Mouse (Mus musculus) testis, adult 2 months (tissue): ENCODE data around the gene Golgb1.

Source experiments
- CTCF ChIP-seq: fragments of 200-500 bp; IDR thresholded peaks from 2 replicates; pipeline ENCODE4 v1.5.1; 2012; ENCODE audit warnings: low read depth, mild to moderate bottlenecking, inconsistent platforms, low read length, moderate library complexity; ENCODE audit not compliant: control insufficient read depth, insufficient read depth, insufficient replicate concordance
- POLR2A ChIP-seq: fragments of 200-500 bp; IDR thresholded peaks from 2 replicates; pipeline ENCODE4 v1.6.1; 2012; ENCODE audit warnings: low read depth, mild to moderate bottlenecking, inconsistent platforms, low read length, moderate library complexity; ENCODE audit not compliant: control insufficient read depth

DNA sequence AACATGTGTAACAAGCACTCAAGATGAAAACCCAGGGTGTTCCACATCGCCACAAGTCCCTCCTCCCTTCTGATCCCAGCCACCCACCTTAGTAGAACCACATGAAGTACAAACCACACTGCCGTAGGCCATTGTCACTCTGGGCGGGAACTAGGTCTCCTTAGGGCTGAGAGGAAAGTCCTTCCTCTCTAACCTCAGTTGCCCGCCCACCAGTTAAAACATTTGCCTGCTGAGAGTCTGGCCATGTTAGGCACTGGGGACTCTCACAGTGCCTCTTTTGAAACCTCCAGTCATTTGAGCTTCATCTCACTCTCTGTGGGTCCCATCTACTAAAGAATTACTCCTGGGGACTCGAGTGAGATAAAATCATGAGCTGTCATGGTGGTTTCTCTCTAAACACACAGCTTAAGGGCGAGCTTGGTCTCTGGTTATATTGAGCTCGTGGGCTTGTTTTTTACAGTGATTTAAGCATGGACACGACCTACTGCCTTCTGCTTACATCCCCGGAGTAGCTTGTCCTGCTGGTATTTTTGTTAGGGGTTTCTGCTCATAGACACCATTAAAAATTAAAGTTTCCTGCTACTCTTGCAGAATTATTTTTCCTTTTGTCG is 52.7 kb downstream of the Golgb1 start:
- TF ChIP-seq POLR2A (no peak), CTCF (no peak)
